Mouse (Mus musculus): ENCODE data around the gene Zbtb45. TPM values are rescaled to one million over a fixed set of nuclear protein-coding genes. Genes with fewer than 3 reads are reported as not detected.
A peak's percentile ranks its signal among the peaks of the same experiment; 100 is the strongest.

Gene Zbtb45
- polyA plus RNA-seq, 1 experiment from 2014 or later = 11.9 TPM

DNA sequence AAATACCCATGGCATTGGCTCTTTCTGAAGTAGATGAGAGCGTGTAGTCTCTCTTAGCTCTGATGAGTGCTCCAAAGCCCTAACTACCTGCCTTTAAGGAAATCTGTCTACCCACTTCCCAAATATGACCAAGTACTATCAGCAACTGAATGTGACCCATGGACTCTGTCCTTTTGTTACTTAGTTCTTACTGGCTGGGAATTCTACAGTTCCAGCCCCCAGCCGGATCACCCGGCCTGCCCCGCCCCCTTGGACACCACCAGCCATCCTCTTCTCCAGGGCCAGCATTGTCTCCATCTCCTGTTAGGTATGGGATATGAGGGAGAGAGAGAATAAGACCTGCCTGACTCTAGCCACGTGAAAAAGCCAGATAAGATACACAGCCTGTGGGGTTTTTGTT, 11.8 kb downstream of the Zbtb45 start, which contains the start of gene Slc27a5:
TSS of gene Slc27a5 (minus strand) at position 140 of the 400 bp plus-strand sequence.
- H3K4me2 ChIP-seq (replicated peaks; ENCODE audit: low read depth, low read length) = no peak within 1 kb of the TSS
- no peak for DNase-seq (ENCODE audit: low spot score)
- ATAC-seq = no peak
- H3K27me3 ChIP-seq (replicated peaks; ENCODE audit: insufficient read depth, low read length) = no peaks in the 10 kb centered on the region
- no peak within 1 kb of the TSS for H3K27ac ChIP-seq (ENCODE audit: low read length)
- H3K9ac ChIP-seq (replicated peaks; ENCODE audit: low read depth) = no peak within 1 kb of the TSS
- TF ChIP-seq CTCF (IDR thresholded peaks at IDR 0.05) (no peak), EP300 (IDR thresholded peaks at IDR 0.05) (no peak)
- H3K36me3 ChIP-seq (ENCODE audit: insufficient read depth, low read length) = no peaks in the 10 kb centered on the region
- no peaks in the 10 kb centered on the region for H3K4me1 ChIP-seq (ENCODE audit: insufficient read depth, low read depth, low read length)
- H3K9me3 ChIP-seq (ENCODE audit: low read length) = no peaks in the 10 kb centered on the region
- no peak within 1 kb of the TSS for H3K4me3 ChIP-seq (ENCODE audit: low read depth, low read length)
- 78% methylated on average over 5 of the region's 5 CpGs for WGBS

DNA sequence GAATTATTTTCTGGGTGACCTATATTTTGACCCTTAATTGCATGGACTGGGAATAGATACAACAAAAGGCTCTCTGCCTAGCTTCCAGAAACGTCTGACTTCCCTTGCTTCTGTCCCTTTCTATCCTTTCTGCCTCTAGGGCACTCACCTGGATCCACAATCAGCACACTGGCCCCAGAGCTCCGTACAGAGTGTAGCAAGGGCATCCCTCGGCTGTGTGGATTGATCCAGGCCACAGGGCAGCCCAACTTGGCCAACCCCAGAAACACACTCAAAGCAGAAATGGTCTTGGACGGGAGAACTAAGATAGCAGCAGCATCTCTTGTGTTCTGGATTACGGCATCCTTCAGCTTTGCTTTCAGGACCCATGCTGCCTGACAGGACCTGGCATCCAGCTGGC, 12.6 kb downstream of the Zbtb45 start:
- WGBS = 66% methylated on average over 5 of the region's 5 CpGs
- Histone ChIP-seq H3K27ac (ENCODE audit: low read length) (no peak overlapping the region), H3K9ac (replicated peaks; ENCODE audit: low read depth) (no peak overlapping the region), H3K4me3 (ENCODE audit: low read depth, low read length) (no peak overlapping the region), H3K4me1 (ENCODE audit: insufficient read depth, low read depth, low read length) (no peaks in the 10 kb centered on the region), H3K9me3 (ENCODE audit: low read length) (no peaks in the 10 kb centered on the region), H3K27me3 (replicated peaks; ENCODE audit: insufficient read depth, low read length) (no peaks in the 10 kb centered on the region), H3K4me2 (replicated peaks; ENCODE audit: low read depth, low read length) (no peak overlapping the region), H3K36me3 (ENCODE audit: insufficient read depth, low read length) (no peaks in the 10 kb centered on the region)
- no peak for TF ChIP-seq CTCF (IDR thresholded peaks at IDR 0.05)
- no peak for TF ChIP-seq EP300 (IDR thresholded peaks at IDR 0.05)
- ATAC-seq = no peak
- DNase-seq (ENCODE audit: low spot score) = no peak

DNA sequence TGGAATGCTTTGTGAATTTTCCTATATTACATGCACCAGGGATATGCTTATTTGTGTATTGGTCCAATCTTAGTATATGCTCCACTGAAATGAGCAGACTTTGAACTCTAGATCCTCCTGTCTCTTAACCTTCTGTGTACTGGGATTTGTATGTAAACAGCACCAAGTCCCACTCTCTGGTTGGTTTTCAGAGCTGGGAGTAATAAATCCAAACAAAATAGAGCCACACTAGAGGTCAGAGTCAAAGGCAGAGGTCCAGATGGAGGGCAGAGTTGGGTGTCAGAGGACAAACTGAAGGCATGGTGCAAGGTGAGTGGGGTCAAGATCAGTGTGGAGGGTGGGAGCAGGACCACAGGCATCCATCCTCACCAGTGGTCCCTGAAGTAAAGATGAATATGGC, 14.0 kb downstream of the Zbtb45 start:
- Histone ChIP-seq H3K9ac (replicated peaks; ENCODE audit: low read depth) (no peak overlapping the region), H3K4me1 (ENCODE audit: insufficient read depth, low read depth, low read length) (no peaks in the 10 kb centered on the region), H3K4me3 (ENCODE audit: low read depth, low read length) (no peak overlapping the region), H3K9me3 (ENCODE audit: low read length) (no peaks in the 10 kb centered on the region), H3K36me3 (ENCODE audit: insufficient read depth, low read length) (no peaks in the 10 kb centered on the region), H3K4me2 (replicated peaks; ENCODE audit: low read depth, low read length) (no peak overlapping the region), H3K27ac (ENCODE audit: low read length) (no peak overlapping the region), H3K27me3 (replicated peaks; ENCODE audit: insufficient read depth, low read length) (no peaks in the 10 kb centered on the region)
- ATAC-seq = no peak
- TF ChIP-seq CTCF (IDR thresholded peaks at IDR 0.05) (no peak), EP300 (IDR thresholded peaks at IDR 0.05) (no peak)
- no peak for DNase-seq (ENCODE audit: low spot score)

DNA sequence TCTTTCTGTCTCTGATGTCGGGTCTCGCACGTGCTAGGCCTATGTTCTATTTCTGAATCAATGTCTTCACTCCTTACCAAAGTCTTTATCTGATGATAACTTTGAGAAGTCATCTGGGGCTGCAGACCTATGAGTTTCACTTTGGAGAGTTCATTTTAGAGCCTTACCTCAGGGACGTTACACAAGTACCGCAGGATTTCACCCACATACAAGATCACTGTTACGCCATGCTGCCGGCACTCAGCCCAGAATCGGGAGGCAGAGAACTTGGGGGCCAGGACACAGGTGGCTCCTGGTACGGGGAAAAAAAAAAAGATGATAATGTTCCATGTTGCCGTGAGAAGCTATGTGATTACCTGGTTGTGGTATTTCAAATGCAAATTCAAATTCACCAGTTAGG, 16.7 kb downstream of the Zbtb45 start:
- ATAC-seq (no peak), DNase-seq (ENCODE audit: low spot score) (no peak)
- no peak overlapping the region for H3K4me3 ChIP-seq (ENCODE audit: low read depth, low read length)
- no peaks in the 10 kb centered on the region for H3K9me3 ChIP-seq (ENCODE audit: low read length)
- no peaks in the 10 kb centered on the region for H3K27me3 ChIP-seq (replicated peaks; ENCODE audit: insufficient read depth, low read length)
- no peaks in the 10 kb centered on the region for H3K4me1 ChIP-seq (ENCODE audit: insufficient read depth, low read depth, low read length)
- H3K36me3 ChIP-seq (ENCODE audit: insufficient read depth, low read length) = no peaks in the 10 kb centered on the region
- 85% methylated on average over 10 of the region's 10 CpGs for WGBS
- no peak overlapping the region for H3K4me2 ChIP-seq (replicated peaks; ENCODE audit: low read depth, low read length)
- no peak overlapping the region for H3K9ac ChIP-seq (replicated peaks; ENCODE audit: low read depth)
- TF ChIP-seq CTCF (IDR thresholded peaks at IDR 0.05) = no peak
- no peak for TF ChIP-seq EP300 (IDR thresholded peaks at IDR 0.05)
- H3K27ac ChIP-seq (ENCODE audit: low read length) = no peak overlapping the region

DNA sequence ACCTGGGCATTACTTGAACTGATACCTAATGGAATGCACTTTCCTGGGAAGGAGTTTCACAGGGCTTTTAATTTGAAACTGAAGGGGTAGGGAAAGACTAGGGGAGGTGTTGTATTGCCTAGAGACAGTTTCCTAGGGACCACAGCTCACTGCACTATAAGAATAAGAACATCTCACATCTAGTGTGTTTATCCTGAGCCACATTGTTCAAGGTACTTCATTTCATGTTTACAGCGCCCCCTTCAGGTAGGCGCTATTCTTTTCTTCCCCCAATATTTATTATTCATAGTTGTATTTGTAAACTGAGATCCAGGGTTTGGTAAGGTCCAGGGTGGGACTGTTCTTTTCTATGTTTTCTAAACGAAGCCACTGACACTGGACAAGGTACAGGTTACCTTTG, 17.6 kb downstream of the Zbtb45 start:
- Histone ChIP-seq H3K9ac (replicated peaks; ENCODE audit: low read depth) (no peak overlapping the region), H3K27me3 (replicated peaks; ENCODE audit: insufficient read depth, low read length) (no peaks in the 10 kb centered on the region), H3K36me3 (ENCODE audit: insufficient read depth, low read length) (no peaks in the 10 kb centered on the region), H3K4me3 (ENCODE audit: low read depth, low read length) (no peak overlapping the region), H3K4me2 (replicated peaks; ENCODE audit: low read depth, low read length) (no peak overlapping the region), H3K4me1 (ENCODE audit: insufficient read depth, low read depth, low read length) (no peaks in the 10 kb centered on the region), H3K9me3 (ENCODE audit: low read length) (no peaks in the 10 kb centered on the region), H3K27ac (ENCODE audit: low read length) (no peak overlapping the region)
- peak; percentile 68 for ATAC-seq
- peak; percentile 71 for DNase-seq (ENCODE audit: low spot score)
- WGBS = 4% methylated on average over 3 of the region's 3 CpGs
- TF ChIP-seq CTCF (IDR thresholded peaks at IDR 0.05) = peak; percentile 69
- TF ChIP-seq EP300 (IDR thresholded peaks at IDR 0.05) = no peak

DNA sequence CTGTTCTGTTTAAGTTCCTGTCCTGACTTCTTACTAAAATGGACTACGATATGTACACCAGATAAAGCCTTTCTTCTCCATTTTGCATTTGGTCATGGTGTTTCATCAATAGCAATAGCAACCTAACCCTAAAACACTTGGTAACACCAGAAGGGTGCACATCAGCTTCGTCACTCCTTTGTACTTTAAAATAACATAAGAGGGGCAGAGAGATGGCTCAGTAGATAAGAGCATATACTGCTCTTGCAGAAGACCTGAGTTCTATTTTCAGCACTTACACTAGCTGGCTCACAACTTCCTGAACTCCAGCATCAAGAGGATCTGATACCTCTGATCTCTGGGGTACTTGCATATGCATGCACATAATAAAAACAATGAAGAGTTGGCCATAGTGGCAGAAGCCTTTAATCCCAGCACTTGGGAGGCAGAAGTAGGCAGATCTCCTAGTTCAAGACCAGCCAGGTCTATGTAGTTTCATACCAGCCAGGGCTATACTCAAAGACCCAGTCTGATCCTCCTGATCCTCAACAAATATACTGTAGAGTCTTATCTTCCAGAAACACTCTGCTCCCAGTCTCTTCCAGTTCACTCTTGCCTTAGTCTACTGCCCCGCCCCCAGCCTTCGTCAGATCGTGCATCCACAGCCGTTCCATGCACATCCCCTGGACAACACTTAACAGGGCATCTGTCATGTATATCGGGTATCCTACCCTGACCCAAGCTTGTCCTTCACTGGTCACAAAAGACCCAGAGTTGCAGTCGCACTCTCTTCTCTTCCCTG, 22.2 kb downstream of the Zbtb45 start:
- no peak for ATAC-seq
- DNase-seq (ENCODE audit: low spot score) = no peak
- Histone ChIP-seq H3K4me3 (ENCODE audit: low read depth, low read length) (no peak overlapping the region), H3K27ac (ENCODE audit: low read length) (no peak overlapping the region), H3K4me1 (ENCODE audit: insufficient read depth, low read depth, low read length) (no peaks in the 10 kb centered on the region), H3K27me3 (replicated peaks; ENCODE audit: insufficient read depth, low read length) (no peaks in the 10 kb centered on the region), H3K9ac (replicated peaks; ENCODE audit: low read depth) (no peak overlapping the region), H3K9me3 (ENCODE audit: low read length) (no peaks in the 10 kb centered on the region), H3K4me2 (replicated peaks; ENCODE audit: low read depth, low read length) (no peak overlapping the region), H3K36me3 (ENCODE audit: insufficient read depth, low read length) (no peaks in the 10 kb centered on the region)
- no peak for TF ChIP-seq EP300 (IDR thresholded peaks at IDR 0.05)
- TF ChIP-seq CTCF (IDR thresholded peaks at IDR 0.05) = no peak
- WGBS = 76% methylated on average over 8 of the region's 8 CpGs
